Mouse (Mus musculus) Muller cell, postnatal 12 days (primary cell): ENCODE measurements at regions not wholly inside any gene's neighbourhood (a gene's known extent, or its start where the extent isn't known, plus 50 kb on each side); places are given as distances from the start of the nearest gene placed in this dataset.
A peak's percentile ranks its signal among the peaks of the same experiment; 100 is the strongest.

Experiments used
- DNase-seq: peaks from one replicate; pipeline ENCODE4 v3.0.0-alpha.2; 2015; ENCODE audit errors: inconsistent ontology term

DNA sequence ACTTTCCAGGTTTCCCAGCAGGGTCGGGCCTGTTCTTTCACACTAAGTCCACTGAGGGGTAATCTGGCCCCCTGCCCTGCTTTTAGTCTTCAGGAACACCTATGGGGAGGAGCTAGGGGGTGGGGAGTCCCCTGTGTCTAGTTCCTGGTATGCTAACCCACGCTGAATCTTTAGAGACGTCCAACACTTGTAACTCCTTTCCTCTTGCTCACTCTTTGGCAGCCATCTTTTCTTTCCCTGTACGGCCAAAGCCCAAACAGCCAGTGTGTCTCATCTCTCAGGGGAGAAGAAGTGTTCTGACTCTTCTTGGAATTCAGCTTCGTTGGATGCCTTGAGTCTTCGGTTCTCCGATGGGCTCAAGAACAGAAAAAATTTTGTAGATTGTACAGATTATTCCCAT, 68.4 kb upstream of the Lnx1 start:
- DNase-seq: no peak

DNA sequence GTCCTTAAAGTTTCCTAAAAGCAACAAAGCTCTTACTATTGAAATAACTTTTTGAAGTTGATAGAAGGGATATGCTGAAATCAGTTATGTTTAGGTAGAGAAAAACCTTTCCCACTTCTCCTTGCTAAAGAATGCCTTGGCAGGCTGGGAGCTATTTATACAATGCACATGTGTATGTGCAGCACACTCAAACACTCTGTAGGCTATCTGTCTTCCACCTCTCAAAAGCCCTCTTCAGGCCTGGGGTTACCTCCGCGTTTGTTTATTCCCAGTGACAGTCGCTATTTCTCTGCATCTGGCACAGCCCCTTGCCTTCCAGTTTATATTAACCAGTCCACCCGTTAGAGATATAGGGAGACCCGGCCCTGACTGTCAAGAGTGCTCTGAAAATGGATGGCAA, 66.3 kb upstream of the Lnx1 start:
- no peak for DNase-seq

DNA sequence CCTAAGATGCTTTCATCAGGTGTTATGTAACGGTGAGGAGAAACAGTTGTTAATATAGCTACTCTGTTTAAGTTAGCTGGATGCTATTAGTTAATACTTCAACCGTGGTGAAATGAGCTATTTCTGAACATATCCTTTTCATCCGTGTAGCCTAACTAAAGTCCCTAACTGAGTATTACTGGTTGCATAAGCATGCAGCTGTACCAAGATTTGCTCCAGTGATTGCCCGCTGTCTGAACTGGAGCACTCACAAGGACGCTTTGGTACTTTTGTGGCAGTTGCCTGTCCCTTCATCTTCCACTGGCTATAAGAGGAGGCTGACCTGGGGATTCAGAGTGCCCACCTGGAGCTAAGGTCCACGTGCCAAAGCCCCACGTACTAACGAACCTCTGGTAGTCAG, 65.3 kb upstream of the Lnx1 start:
- no peak for DNase-seq

DNA sequence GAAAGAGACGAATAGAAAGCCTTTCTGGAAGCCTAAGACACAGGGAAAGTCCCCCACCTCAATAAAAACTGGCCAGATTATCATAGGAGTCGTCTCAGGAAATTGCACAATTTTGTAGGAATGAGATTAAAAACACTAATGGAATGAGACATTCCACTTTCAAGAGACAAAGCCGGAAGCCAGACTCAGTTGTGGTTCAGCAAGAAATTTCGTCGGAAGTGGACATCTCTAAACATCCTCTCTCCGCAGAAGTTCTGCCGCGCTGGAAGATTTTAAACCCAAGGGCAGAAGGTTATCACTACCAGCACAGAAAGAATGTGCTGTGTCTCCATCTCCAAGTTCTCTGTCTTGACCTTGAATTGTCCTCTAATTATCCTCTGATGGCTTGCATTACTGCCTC, 63.5 kb upstream of the Lnx1 start:
- no peak for DNase-seq

DNA sequence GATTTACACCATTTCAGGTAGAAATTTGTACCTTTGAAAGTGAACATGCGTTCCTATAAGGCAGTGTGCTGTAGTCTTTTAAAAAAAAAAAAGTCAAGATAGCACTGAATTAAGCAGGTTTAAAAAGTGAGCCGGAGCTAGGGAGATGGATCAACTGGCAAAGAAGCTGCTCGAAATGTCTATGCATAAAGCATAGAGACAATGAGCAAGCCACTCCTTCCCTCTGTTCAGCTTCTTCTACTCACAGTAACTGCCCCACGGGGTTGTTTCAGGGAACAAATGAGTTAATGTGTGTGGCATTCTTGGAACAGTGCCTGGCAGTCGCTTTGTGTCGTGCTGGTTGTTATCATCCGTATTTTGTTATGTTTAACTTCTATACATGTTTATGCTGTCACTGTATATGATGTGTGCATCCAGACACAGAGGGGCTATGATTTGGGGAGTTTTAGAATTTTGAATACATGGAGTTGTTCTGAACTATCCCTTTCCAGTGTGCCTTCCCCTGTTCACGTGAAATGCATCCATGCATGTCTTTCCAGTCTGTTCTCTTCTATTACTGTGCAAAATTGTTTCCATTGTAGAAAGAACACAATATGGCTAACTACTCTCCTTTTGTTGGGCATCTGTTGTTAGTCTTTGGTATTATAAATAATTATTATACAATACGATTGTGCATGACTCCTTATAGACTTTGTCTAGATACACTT, 62.5 kb upstream of the Lnx1 start:
- peak; percentile 43 for DNase-seq

DNA sequence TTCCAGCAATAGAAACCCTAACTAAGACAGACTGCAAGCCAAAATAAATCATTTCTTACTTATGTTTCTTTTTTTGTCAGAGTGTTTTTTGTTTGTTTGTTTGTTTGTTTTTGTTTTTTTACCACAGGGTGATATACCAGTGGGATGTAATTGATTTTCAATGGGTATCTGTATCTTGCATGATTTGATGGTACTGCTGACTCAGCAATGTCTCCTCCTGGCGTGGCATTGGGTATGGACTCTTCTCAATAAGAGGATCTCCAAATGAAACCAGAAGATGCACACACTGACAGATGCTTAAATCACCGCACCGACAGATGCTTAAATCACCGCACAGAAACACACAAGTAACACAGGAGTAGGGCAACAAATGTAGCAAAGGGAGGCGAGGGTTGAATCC, 54.8 kb upstream of the Lnx1 start:
- DNase-seq: no peak

DNA sequence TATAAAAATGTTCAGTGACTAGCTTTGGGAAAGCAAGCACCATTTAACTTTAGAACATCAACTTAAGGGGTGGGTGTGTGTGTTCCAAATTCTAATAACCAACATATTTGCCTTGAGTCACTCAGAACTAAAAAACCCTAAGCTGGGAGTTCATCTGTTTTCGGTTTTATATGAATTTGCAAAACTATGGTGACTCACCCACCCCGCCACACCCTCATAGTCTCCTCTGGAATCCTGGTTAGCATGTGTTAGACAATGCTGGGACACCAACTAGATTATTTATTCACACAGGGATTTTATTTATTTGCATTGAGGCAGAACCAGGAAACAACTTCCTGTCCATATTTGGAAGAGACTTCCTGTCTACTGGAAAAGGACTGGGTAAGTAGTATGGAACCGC, 50.2 kb upstream of the Lnx1 start:
- peak; percentile 20 for DNase-seq
